Mouse (Mus musculus): ENCODE data around the gene Hist1h1d.
"Not testable (repeated sequence)": the region's sequence is repeated elsewhere in the genome, so short reads cannot be mapped to it uniquely, and the experiment has no call there.

The Hist1h1d gene

DNA sequence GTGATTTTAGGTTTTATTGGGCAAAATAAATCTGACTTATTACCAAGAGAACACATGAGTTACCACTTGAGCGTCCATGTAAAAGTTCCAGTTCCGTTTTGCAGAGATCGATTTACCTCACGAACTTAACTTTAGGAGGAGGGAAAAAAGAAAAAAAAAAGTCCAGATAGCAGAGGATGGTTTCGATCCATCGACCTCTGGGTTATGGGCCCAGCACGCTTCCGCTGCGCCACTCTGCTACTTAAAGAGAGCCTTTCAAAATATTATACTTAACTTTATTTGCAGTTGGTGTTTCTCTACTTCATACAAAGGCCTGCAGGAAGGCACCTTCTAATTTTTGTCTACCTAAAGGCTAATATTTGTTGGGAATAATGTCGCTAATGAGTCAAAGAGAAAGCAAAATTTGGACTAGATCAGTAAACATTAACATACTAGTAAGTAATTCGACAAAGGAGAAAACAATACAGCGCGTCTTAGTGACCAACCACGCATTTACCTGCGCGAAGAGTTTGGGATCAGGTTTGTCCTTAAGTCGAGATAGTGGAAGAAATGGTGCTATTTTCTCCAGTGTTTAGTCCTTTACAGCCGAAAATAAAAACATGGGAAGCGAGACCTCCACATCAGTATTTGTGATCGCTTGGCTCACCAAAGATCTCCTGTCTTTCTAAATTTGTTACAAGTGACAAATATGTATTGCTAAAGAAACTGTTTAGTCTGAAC, 22.7 kb upstream of the Hist1h1d start:
- DNase-seq, result peak; percentile 43

DNA sequence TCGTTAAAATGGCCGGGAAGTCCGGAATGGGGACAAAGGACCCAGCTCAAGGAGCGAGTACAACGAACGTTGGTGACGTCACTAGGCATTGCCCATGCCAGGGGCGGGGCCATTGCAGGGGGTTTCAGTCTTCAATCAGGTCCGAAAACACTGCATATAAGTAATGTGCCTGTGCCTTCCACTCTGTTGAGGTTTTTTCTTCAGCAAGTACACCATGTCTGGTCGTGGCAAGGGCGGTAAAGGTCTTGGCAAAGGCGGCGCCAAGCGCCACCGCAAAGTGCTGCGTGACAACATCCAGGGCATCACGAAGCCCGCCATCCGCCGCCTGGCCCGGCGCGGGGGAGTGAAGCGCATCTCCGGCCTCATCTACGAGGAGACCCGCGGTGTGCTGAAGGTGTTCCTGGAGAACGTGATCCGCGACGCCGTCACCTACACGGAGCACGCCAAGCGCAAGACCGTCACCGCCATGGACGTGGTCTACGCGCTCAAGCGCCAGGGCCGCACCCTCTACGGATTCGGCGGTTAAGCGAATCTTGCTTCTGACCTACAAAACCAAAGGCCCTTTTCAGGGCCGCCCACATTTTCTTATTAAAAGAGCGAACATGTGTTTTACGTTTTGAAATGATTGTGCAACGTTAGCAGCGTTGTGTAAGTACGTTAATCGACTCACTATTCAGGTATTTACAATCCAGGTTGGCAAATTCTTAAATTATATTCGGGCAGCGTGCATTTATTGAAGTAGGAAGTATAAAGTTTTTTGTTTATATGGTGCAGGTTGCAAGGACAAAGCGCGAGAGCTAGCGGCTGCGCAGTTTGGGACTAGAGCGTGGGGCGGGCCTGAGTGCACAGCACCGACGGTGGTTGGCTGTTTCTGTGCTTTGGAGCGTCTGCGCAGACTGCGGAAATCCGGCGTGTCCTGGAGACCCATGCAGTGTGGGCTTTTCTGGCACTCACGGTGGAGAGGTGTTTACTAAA, 21.9 kb upstream of the Hist1h1d start, which contains the start of gene Hist1h4h:
Gene Hist1h4h (plus strand): TSS at position 150 of the 975 bp plus-strand sequence.
- peak; percentile 95 for DNase-seq

DNA sequence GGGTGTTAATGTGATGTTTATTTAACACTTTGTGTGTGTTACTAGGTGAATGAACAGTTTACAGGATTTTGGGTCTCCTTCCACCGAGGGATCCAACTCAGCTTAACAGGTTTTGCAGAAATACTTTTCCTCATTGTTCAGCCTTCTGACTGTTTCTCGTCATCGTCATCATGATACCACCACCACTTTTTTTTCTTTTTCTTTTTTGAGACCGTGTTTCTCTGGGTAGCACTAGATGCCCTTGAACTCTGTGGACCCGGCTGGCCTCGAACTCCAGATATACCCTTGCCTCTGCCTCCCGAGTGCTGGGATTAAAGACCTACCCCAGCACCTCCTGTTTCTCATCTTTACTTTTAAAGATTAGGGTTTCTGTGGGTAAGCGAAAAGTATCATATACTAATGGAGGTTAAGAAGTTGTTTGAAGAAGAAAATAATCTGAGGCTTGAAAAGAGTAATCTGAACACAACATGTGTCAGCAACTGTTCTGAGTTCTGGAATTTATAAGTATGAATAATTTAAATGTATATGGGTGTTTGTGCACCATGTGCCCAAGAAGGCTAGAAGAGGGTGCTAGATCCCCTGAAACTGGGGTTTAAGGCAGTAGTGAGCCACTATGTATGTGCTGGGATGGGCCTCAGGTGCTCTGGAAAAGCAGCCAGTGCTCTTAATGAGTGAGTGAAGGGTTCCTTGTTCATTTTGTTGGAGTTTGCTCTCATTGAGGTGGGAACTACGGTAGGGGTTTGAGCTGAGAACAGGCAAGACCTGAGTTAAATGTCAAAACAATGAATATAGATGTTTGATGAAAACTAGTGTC, 20.6 kb upstream of the Hist1h1d start:
- DNase-seq, result no peak

DNA sequence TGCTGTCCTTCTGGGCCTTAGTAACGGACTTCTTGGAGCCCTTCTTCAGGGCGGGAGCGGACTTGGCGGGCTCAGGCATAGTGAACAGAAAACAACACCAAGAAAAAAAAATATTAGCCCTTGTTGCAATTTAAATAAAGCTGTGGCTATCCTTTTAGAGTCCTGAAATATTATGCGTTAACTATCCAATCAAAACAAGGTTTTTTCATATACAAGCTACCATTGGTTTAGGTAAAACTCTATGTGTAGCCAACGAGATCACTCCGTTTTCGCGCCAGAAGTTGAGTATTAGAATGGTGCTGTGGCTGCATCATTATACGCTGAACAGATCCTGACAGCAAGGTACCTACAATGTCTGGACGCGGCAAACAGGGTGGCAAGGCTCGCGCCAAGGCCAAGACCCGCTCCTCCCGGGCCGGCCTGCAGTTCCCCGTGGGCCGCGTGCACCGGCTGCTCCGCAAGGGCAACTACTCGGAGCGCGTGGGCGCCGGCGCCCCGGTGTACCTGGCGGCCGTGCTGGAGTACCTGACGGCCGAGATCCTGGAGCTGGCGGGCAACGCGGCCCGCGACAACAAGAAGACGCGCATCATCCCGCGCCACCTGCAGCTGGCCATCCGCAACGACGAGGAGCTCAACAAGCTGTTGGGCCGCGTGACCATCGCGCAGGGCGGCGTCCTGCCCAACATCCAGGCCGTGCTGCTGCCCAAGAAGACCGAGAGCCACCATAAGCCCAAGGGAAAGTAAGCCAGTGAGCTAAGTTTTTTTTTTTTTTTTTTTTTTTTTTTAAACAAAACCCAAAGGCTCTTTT, 19.3 kb upstream of the Hist1h1d start, which contains the start of gene Hist1h2af:
Gene Hist1h2af (plus strand): TSS at position 347 of the 808 bp plus-strand sequence.
- peak; percentile 64 for DNase-seq

DNA sequence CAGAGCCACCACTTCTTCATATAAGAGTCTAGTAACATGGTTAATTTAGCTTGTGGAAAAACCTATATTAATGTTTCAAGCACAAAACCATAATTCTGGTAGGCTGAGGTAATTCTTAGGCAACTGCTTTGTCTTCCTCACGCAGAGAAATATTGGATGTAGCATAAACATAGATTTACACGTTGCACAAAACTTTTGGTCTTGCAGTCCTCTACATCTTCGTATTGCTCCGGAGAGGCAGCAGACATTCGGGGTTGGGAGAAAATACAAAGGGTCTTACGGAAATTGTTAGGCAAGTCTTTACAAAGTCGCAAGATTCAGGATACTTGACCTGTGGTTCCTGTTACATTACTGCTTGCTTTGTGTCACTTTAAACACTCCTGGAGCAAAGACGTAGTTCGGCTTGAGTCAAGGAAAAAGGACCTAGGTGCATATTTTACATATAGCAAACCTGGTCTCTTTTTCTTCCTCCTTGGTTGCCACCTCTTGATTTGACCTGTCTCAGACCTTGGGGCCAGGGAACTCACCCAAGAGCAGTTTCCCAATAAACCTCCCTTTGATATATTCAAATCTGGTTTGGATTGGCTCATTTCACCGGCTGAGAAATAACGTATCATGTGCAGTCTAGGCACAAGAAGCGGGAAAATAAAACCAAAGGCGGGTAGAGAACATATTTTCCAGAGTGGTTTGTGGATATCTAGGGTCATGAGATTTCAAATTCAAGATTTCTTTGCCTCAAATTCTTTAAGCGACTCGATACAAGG, 18.5 kb upstream of the Hist1h1d start:
- peak; percentile 11 for DNase-seq

DNA sequence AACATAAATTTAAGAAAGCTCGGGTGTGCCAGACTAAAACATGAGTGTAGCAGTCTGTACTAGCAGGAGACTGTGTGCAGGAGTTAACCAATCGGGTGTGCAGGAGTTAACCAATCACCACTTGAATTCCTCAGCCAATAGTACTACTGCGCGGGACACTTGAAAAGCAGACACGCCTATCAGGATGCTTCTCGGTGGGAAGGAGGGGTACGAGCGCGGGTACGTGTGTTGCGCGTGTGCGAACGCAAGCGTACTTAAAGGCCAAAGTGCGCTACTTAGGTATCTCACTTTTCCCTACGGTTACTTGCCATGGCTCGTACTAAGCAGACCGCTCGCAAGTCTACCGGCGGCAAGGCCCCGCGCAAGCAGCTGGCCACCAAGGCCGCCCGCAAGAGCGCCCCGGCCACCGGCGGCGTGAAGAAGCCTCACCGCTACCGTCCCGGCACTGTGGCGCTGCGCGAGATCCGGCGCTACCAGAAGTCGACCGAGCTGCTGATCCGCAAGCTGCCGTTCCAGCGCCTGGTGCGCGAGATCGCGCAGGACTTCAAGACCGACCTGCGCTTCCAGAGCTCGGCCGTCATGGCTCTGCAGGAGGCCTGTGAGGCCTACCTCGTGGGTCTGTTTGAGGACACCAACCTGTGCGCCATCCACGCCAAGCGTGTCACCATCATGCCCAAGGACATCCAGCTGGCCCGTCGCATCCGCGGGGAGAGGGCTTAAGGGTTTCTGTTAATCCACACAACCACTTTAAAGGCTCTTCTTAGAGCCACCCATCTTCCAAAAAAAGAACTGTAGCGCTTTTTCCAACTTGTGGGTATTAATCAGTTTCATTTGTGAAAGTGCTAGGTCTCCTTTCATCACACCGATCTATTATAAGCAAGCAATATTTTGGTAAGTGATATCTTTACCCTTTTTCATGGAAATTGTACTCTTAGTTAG, 17.7 kb upstream of the Hist1h1d start, which contains the start of gene Hist1h3g:
Gene Hist1h3g (plus strand): TSS at position 286 of the 939 bp plus-strand sequence.
- peak; percentile 87 for DNase-seq

DNA sequence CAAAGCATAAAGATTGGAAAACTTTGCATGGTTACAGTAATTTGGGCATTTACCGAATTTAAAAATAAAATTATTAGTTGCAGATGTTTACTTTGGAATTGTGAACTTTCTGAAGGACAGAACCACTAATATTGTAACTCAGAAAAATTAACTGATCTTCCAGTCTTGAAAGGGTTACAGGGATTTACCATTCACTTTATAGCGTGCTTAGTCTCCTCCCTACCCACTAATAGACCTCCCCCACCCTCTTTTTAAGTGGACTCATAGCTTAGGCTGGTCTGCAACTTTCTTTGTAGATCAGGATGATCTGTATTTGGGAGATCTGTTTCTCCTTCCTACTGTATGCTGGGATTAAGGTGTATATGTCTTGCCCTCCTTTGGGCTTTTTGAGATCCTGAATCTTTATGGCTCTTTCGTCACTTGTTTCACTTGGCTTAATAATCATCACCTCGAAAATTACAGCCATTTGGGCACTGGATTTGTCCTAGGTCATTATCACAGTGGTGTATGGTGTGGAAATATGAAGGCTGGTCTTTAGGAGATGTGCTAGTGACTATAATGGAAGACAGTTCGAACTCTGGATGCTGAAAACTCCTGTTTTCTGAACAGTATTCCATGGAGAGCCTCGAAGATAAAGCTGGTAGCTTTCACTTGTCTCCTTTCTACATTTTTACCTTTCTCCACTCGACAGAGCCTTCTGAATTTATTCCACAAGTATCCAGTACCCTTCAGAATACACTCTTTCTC, 16.8 kb upstream of the Hist1h1d start:
- DNase-seq, result no peak

DNA sequence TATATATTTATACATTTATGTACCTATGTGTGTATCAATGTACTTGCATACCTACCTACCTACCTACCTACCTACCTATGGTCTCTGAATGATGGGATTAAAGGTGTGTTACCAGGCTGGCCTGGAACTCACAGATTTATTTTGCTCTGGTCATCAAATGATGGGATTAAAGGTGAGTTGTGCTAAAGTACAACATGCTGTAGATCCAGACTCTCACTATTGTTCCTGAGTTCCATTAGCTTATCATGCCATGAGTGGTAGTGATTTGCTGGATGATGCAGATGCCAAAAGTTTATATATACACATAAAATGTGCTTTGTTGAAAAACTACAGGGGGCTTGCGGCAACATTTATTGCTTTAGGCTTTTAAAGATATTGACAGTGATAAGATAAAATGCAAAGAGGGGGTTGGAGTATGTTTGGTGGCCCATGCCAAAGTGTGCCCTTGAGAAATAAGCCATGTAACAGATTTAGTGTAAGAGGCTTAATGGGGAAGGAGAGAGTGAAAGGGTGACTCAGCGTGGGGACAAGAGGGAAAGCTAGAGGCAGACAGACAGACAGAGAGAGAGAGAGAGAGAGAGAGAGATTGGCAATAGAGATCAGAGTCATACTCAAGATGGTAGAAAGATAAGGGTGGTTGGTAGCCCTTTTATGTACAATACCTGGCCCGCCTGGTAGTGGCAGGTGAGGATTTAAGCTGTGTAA, 15.9 kb upstream of the Hist1h1d start:
- DNase-seq, result no peak

DNA sequence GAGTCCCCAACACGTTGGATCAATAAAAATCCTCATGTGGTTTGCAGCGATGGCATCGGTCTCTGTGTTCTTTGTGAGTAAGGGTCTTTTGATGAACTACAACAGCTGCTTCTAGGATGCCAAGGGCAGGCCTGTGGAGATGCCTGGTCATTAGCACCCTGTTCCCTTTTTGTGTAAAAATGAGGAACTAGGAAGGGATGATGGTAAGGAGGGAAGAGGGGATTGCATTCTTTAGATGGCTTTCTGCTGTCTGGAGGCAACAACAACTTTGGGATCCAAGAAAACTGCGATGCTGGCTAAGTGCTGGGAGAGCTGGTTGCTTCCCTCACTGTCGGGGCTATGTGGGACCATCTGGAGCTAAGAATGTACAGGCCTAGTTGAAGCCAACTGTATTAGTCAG, 14.8 kb upstream of the Hist1h1d start:
- no peak for DNase-seq

DNA sequence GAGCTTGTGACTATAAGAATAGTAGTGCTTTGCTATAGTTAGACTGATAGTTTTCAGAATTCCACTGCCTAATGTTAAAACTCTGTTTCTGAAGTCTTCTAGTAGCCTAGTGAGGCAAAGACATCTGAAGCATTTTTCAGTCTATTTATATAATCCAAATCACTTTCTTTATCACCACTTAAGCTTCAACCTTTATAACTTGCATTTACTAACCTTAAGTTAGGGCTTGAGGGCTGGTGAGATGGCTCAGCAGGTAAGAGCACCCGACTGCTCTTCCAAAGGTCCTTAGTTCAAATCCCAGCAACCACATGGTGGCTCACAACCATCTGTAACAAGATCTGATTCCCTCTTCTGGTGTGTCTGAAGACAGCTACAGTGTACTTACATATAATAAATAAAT, 13.2 kb upstream of the Hist1h1d start:
- DNase-seq, result not testable (repeated sequence)

DNA sequence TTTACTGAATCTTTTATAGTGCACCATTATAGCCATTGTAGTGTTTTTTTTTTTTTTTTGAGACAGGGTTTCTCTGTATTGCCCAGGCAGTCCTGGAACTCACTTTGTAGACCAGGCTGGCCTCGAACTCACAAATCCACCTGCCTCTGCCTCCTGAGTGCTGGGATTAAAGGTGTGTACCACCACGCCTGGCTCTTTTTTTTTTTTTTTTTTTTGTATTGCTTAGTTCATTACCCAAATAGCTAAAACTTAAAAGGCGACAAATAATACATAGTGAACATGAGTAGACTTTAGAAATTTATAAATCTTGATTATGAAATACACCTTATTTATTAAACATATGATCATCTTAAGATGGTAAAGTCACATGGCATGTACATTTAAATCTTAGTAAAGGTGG, 11.6 kb upstream of the Hist1h1d start:
- DNase-seq, result no peak

DNA sequence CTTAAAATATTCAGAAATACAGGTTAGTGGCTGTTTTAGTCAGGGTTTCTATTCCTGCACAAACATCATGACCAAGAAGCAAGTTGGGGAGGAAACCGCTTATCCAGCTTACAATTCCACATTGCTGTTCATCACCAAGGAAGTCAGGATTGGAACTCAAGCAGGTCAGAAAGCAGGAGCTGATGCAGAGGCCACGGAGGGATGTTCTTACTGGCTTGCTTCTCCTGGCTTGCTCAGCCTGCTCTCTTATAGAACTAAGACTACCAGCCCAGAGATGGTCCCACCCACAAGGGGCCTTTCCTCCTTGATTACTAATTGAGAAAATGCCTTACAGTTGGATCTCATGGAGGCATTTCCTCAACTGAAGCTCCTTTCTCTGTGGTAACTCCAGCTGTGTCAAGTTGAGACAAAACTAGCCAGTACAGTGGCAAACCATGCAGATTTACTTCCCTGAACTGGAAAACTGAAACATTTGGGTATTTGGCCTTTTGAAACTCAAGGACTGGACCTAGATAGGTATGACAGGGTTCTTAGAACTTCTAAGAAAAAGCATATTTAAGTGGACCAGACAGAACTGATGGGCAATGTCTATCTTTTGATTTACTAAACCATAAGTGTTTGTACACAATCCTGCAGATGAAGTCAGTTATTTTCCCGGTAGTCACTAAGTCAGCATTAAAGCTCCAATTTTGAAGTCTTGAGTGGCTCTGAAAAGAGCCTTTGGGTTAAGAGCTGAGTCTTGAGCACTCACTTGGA, 10.7 kb upstream of the Hist1h1d start:
- DNase-seq, result not testable (repeated sequence)

DNA sequence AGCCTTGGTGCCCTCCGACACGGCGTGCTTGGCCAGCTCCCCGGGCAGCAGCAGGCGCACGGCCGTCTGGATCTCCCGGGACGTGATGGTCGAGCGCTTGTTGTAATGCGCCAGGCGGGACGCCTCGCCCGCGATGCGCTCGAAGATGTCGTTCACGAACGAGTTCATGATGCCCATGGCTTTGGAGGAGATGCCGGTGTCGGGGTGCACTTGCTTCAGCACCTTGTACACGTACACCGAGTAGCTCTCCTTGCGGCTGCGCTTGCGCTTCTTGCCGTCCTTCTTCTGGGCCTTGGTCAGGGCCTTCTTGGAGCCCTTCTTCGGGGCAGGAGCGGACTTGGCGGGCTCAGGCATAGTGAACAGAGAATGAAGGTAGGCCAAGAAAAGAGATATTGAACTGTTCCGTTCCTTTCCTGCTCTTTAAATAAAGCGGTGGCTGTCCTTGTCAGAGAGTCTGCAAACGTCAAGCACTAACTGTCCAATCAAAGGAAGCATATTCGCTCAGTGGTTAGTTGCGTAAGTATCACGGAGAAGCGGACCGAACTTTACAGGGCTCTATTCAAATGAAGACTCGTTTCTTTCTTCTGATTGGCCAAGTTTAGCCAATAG, 10.0 kb upstream of the Hist1h1d start, which contains the start of gene Hist1h2bh:
Gene Hist1h2bh (minus strand): TSS at position 394 of the 609 bp plus-strand sequence.
- DNase-seq, result peak; percentile 69

DNA sequence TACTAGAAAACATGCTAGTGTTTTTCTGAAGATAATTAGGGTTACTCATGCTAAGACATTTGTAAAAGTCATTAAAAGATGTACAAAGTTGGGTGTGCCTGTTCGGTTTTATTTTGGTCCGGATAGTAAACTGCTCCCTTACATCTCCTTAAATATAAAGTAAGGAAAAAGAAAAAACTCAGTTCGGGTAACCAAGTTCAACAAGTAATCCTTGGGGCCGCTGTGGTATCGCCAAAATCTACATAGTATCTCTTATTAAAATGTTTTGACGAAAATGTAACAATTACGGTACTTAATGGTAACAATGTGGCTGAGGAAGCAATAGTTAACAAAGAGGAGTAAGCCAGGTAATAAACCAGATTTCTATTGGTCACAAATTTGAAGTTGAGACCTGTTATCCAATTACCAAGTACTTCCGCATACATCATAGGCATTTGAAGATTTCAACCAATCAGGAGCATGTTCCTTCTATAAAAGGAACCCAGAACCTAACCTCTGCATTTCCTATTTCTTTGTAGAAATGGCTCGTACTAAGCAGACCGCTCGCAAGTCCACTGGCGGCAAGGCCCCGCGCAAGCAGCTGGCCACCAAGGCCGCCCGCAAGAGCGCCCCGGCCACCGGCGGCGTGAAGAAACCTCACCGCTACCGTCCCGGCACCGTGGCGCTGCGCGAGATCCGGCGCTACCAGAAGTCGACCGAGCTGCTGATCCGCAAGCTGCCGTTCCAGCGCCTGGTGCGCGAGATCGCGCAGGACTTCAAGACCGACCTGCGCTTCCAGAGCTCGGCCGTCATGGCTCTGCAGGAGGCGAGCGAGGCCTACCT, 8.9 kb upstream of the Hist1h1d start, which contains the start of gene Hist1h3f:
Gene Hist1h3f (plus strand): TSS at position 88 of the 822 bp plus-strand sequence.
- DNase-seq, result peak; percentile 67

DNA sequence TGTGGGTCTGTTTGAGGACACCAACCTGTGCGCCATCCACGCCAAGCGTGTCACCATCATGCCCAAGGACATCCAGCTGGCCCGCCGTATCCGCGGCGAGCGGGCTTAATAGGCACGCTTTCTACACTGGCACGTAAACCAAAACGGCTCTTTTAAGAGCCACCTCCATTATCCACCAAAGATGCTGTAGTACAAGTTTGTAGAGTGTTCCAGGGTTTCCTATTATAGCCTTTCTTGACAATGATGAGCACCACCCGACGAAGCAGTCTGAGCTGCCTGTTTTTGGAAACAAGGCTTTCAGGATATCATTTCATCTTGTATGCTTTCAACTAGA, 8.3 kb upstream of the Hist1h1d start:
- DNase-seq, result peak; percentile 19

DNA sequence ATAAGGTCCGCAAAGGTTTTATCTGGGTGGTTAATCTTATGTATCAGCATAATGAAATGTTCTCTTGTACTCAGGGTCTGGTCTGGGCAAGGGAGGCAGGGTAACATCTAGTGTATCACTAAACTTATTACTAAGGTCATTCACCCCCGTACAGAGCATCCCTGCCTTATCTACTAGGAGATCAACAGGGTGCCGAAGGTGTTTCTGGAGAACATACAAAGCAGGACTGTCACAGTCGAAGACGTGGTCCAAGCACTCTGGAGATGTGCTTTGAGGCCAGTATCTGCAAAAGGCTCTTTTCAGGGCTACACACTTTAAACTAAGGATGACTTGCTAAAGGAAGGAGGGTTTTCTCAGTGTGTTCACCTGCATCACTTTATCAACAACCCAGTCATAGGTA, 6.4 kb upstream of the Hist1h1d start:
- no peak for DNase-seq
